Mouse (Mus musculus) spleen, postnatal 10 days (tissue): ENCODE data around the gene Phox2b.

Experiments used
- DNase-seq, 2 experiments: peaks; one replicate each; pipeline ENCODE4 v3.0.0; 2021 to 2022; ENCODE audit warnings: low spot score in 2 of 2

Gene Phox2b

DNA sequence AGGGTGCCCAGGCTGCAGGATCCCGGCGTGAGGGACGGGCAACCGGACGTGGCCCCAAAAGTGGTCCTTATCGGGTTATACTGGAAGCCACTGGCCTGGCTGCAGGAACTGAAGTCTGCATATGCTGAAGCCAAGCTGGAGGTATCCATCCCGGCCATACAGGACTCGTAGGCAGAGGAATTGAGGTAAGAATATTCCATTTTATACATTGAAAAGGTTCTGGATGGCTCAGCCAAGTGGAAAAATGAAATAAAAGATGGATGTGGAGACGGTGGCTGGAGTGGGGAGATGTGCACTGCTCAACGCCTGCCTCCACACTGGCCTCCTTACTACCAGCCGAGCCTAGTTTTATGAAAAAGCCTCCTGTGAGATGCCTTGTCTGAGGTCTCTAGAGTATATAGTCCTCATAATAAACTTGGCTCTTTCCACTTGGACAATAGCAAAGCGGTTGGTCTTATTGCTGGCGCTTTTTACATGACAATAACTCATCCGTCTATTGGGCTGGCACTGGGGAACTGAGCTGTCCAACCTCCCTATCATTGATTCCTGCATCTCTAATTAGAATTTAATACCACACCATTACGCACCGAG is at the start of gene Phox2b:
Gene Phox2b (minus strand): TSS at position 569 of the 591 bp plus-strand sequence.
- no peak for DNase-seq

DNA sequence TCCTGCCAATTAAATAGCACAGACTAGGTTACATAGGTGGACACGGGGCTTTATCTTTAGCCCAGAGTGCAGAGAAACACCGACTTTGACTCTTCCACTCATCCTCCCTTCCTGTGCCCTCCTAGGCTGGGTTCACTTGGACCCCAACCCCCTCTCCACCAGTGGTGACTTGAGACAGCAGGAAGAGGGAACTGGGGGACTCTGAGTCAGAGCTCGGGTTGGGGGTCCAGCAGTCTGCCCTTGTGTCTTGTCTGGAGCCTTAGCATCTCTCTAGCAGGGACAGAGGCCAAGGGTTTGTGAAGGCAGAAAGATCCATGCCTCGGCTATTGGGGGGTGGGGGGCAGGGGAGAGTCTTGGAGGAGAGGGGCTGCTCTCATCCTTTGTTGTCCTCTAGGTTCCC is 43.5 kb upstream of the Phox2b start:
- DNase-seq, result no peak

- no peak for DNase-seq
Observed at GRCm38 (mm10) chr5:67139052-67140015, 40.2 kb upstream of the Phox2b start.

DNA sequence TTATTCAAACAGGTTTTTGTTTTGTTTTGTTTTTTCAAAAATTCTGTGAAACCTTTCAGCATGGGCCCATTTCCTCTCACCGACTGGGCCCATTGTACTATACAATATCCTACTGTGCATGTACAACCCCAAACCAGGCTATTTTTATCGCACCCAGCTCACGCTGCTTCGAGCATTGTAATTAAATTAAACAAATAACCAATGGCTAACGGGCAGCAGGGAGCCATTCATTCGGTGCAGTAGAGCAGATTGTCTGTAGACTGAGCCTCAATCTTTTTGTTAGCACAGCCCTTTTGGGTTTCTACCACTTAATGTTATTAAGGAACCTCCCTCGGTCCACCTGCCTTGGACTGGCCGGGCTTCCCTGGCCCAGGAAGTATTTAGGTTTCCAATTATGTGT is 39.5 kb upstream of the Phox2b start:
- DNase-seq, result no peak

GRCm38 (mm10) chr5:67134698-67135097 is 35.6 kb upstream of the Phox2b start:
- DNase-seq, result no peak

- DNase-seq, result no peak
Observed at GRCm38 (mm10) chr5:67131671-67132070, 32.6 kb upstream of the Phox2b start.

DNA sequence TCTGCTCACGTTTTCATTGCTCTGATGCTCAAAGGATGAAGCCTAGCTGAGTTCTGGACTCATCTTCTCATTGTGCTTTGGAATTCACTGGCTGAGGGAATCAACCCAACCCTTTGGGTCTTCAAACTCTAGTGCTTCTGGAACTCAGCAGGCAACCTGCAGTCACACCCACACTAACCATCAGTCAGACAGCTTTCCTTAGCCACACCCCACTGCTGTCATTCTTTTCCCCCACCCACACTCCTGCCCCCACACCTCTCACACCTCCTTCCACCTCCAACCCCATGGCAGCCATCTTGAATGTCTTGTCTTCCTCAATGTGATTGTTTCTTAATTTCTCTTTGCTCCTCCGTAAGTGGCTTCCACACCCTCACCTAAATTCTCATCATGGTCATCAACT is 7.2 kb upstream of the Phox2b start:
- no peak for DNase-seq

GRCm38 (mm10) chr5:67103016-67103415 is 3.9 kb upstream of the Phox2b start:
- DNase-seq, result no peak

DNA sequence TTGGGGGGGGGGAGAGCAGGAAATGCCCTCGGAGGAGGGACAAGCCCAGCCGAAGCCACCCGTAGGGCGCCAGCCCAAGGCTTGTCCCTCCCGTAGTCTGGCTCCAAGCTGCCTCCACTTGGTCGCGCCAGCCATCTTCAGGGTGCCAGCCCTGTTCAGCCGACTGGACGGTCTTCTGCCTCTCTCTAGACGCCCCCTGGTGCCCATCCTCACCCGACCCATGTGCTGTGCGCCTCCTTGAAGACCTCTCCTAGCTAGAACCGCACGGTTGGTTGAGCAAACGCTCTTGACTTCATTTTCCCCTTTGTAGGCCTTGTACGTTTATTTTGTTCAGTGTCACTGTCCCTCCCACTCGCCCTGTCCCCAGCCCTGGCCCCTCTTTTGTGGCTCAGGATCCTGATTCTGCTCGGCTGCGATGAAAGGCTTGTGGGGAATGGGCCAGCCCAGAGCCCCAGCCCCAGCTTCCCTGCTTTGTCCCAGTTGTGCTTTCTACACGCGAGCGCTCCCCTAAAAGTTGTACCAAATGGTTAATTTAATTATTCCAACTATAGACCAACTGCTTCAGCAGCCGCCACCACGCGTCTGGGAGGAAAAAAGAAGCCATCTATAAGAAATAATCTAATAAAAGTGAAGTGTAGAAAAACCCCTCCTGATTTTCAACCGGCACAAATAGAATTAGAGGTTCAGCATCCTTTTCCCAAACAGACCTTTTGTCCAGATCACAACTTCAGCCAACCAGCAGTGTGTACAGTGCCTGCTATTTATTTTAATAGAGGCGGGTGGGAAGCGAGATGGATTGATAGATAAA is 2.9 kb upstream of the Phox2b start:
- DNase-seq, result peak in 1 of 2 experiments; percentile 21

GRCm38 (mm10) chr5:67101395-67101760 is 2.3 kb upstream of the Phox2b start:
- DNase-seq, result no peak

- DNase-seq, result no peak
Observed at GRCm38 (mm10) chr5:67100564-67101394, 1.7 kb upstream of the Phox2b start.

GRCm38 (mm10) chr5:67099393-67100271 is 531 bp upstream of the Phox2b start:
- DNase-seq, result no peak

DNA sequence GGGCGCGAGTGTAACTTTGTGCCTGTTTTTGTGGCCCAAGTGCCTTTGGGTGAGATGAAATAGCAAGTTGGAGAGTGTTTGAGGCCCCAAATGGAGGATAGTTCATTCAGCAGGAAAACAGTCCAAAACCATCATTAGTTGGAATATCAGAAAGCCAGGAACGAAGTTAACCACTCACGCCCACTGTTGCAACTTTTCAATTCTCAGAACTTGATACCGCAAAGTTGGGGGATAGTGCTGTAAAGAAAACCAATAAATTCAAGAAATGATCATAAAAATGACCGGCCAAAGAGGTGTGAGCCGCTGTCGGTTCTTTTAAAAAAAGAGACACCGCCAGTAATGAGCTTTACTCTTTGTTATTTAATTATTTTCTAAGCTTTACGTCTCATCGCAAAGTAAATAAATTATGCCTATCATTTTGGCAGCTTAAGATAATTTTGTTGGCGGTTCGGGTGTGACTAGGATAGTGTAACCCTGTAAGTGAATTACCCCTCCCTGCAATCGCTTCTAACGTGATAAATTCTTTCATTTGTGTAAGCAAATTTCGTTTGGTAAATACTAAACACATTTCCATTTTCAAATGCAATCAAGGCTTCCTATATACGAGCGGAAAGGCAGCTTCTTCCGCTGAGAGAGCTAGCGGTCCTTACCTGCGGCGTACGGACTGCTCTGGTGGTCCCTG is 909 bp downstream of the Phox2b start:
- no peak for DNase-seq

- no peak for DNase-seq
Observed at GRCm38 (mm10) chr5:67097106-67098050, 1.7 kb downstream of the Phox2b start.

DNA sequence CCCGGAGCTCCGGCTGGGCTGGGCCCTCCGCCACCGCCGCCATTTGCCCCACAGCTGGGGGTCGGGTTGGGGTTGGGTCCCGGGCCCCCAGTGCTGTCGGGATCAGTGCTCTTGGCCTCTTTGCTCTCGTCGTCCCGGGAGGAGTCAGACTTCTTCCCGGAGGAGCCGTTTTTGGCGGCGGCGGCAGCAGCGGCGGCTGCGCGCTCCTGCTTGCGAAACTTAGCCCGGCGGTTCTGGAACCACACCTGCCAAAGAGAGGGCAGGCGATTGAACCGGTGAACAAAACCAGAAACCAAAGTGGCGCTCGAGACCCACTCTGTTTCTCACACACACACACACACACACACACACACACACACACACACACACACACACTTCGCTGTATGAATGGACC is 2.7 kb downstream of the Phox2b start:
- no peak for DNase-seq

DNA sequence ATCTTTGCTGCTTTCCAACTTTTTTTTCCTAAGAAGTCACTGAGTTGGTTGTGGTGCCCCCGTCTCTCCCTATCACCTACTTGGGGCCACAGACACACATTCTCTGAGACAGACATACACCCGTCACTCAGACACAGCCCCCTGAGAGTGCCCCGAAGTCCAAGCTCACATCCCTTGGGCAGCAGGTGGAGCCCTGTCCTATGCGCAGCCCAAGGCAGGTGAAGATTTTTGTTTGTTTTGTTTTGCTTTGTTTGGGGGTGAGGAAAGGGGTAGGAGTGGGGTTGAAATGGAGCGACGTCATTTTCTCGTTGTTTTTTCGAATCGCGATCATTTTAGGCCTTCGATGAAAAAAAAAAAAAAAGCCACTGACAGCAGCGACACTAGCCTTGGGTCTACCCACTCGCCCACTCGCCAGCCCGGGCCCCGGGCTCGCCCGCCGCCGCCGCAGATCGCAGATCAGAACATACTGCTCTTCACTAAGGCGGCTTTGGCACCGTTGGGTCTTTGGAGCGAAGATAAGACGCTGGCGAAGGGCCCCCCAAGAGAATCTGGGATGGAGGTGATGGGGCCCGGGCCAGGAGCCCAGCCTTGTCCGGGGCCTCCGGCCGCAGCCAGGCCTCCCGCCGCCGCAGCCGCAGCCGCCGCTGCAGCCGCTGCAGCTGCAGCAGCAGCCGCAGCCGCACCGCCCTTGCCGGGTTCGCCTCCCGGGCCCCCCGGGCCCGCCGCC is 3.3 kb downstream of the Phox2b start:
- no peak for DNase-seq

DNA sequence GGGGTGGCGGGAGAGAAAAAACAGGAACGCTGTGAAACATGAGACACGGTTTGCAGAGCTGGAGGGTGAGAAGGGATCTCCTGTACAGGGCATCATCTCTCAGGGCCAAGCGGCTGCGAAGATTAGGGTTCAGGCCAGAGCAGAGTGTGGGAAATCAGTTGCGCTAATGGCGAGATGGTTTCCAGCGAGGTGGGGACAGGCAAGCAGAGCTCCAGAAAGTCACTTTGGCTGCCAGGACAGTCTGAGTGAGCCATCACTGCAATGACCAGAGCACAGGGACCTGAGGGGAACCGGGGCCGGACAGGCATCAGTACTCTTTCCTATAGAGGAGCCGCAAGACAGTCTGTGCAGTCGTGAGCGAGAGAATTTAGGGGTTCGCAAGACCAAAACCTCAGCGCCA is 3.9 kb downstream of the Phox2b start:
- DNase-seq, result no peak

- DNase-seq, result no peak
Observed at GRCm38 (mm10) chr5:67093991-67094390, 5.1 kb downstream of the Phox2b start.
